Mouse (Mus musculus) B cell, adult 2 months (primary cell): ENCODE measurements at regions not wholly inside any gene's neighbourhood (a gene's known extent, or its start where the extent isn't known, plus 50 kb on each side); places are given as distances from the start of the nearest gene placed in this dataset.

Experiments used
- DNase-seq, 2 experiments: peaks; one replicate each; pipeline ENCODE4 v3.0.0; 2022

GRCm38 (mm10) chr17:9976866-9977421, 307.4 kb upstream of the Pabpc6 start:
- DNase-seq = no peak

- DNase-seq = no peak
Measured at GRCm38 (mm10) chr17:9975995-9976394, 306.5 kb upstream of the Pabpc6 start.

GRCm38 (mm10) chr17:9975153-9975552, 305.6 kb upstream of the Pabpc6 start:
- DNase-seq = no peak

- DNase-seq = no peak
Measured at GRCm38 (mm10) chr17:9967988-9968387, 298.5 kb upstream of the Pabpc6 start.

GRCm38 (mm10) chr17:9962893-9963436, 293.4 kb upstream of the Pabpc6 start:
- DNase-seq = no peak

GRCm38 (mm10) chr17:9948985-9949667, 279.6 kb upstream of the Pabpc6 start:
- no peak for DNase-seq

GRCm38 (mm10) chr17:9947609-9948008, 278.1 kb upstream of the Pabpc6 start:
- no peak for DNase-seq

GRCm38 (mm10) chr17:9944513-9944912, 275.0 kb upstream of the Pabpc6 start:
- peak in 1 of 2 experiments; percentile 1 for DNase-seq

GRCm38 (mm10) chr17:9942171-9942570, 272.7 kb upstream of the Pabpc6 start:
- DNase-seq = no peak

GRCm38 (mm10) chr17:9939576-9939975, 270.1 kb upstream of the Pabpc6 start:
- DNase-seq = no peak

GRCm38 (mm10) chr17:9938426-9938825, 268.9 kb upstream of the Pabpc6 start:
- no peak for DNase-seq

- DNase-seq = no peak
Measured at GRCm38 (mm10) chr17:9937211-9937610, 267.7 kb upstream of the Pabpc6 start.

GRCm38 (mm10) chr17:9932186-9932585, 262.7 kb upstream of the Pabpc6 start:
- DNase-seq = no peak

GRCm38 (mm10) chr17:9931526-9931925, 262.0 kb upstream of the Pabpc6 start:
- DNase-seq = no peak

GRCm38 (mm10) chr17:9929448-9930088, 260.1 kb upstream of the Pabpc6 start:
- no peak for DNase-seq

- DNase-seq = no peak
Measured at GRCm38 (mm10) chr17:9927724-9928123, 258.2 kb upstream of the Pabpc6 start.

- no peak for DNase-seq
Measured at GRCm38 (mm10) chr17:9926308-9926707, 256.8 kb upstream of the Pabpc6 start.

GRCm38 (mm10) chr17:9921326-9921725, 251.8 kb upstream of the Pabpc6 start:
- peak in 1 of 2 experiments; percentile 6 for DNase-seq

- no peak for DNase-seq
Measured at GRCm38 (mm10) chr17:9917031-9917430, 247.5 kb upstream of the Pabpc6 start.

- no peak for DNase-seq
Measured at GRCm38 (mm10) chr17:9910856-9911255, 241.3 kb upstream of the Pabpc6 start.

- no peak for DNase-seq
Measured at GRCm38 (mm10) chr17:9907077-9907476, 237.6 kb upstream of the Pabpc6 start.

- no peak for DNase-seq
Measured at GRCm38 (mm10) chr17:9905501-9906462, 236.3 kb upstream of the Pabpc6 start.

- DNase-seq = no peak
Measured at GRCm38 (mm10) chr17:9904525-9904991, 235.0 kb upstream of the Pabpc6 start.
